Mouse (Mus musculus) limb, embryonic 12.5 days (tissue): ENCODE data around the gene Ace3. TPM values are rescaled to one million over a fixed set of nuclear protein-coding genes. Genes with fewer than 3 reads are reported as not detected.

Source experiments
- ATAC-seq: fragments of 200-750 bp; cut with Nextera tagmentation; 2 replicates; pipeline ENCODE4 v1.8.0; 2017; ENCODE audit warnings: low read depth, moderate TSS enrichment; ENCODE audit not compliant: insufficient number of reproducible peaks, insufficient read depth, low FRiP score, low TSS enrichment
- H3K27ac ChIP-seq: fragments of 300-500 bp; sonication (generic); 2 replicates; pipeline ENCODE4 v1.5.1; 2016; ENCODE audit warnings: mild to moderate bottlenecking, moderate library complexity
- H3K27me3 ChIP-seq: fragments of 300-500 bp; sonication (generic); 2 replicates; pipeline ENCODE4 v1.6.1; 2016; ENCODE audit warnings: mild to moderate bottlenecking, moderate library complexity
- H3K36me3 ChIP-seq: fragments of 300-500 bp; sonication (generic); 2 replicates; pipeline ENCODE4 v1.6.1; 2016; ENCODE audit warnings: mild to moderate bottlenecking, moderate library complexity
- H3K4me1 ChIP-seq: fragments of 300-500 bp; sonication (generic); replicated peaks from 2 replicates; pipeline ENCODE4 v1.6.1; 2016
- H3K4me2 ChIP-seq: fragments of 300-500 bp; sonication (generic); 2 replicates; pipeline ENCODE4 v1.6.1; 2016; ENCODE audit warnings: mild to moderate bottlenecking, moderate library complexity
- H3K4me3 ChIP-seq: fragments of 300-500 bp; sonication (generic); replicated peaks from 2 replicates; pipeline ENCODE4 v1.5.1; 2016; ENCODE audit warnings: mild to moderate bottlenecking
- H3K9ac ChIP-seq: fragments of 300-500 bp; sonication (generic); replicated peaks from 2 replicates; pipeline ENCODE4 v1.6.1; 2016; ENCODE audit warnings: mild to moderate bottlenecking, moderate library complexity
- H3K9me3 ChIP-seq: fragments of 300-500 bp; sonication (generic); 2 replicates; pipeline ENCODE4 v1.6.1; 2016; ENCODE audit warnings: mild to moderate bottlenecking, moderate library complexity
- WGBS: fragments of 180-500 bp; shearing (Covaris S2); methylation state at CpG from one replicate; pipeline ENCODE4 v1.1.7; 2016; 5-methylcytosine and 5-hydroxymethylcytosine counted together
- polyA plus RNA-seq: library from polyadenylated mRNA; unstranded; fragments of >200 nt; fragmentation: Nextera tagmentation; extraction: Ambion mirVana; gene quantifications from 2 replicates; pipeline ENCODE4 v1.2.1, GENCODE M21; 2016

Ace3 gene
- polyA plus RNA-seq = not detected in 2 replicates

DNA sequence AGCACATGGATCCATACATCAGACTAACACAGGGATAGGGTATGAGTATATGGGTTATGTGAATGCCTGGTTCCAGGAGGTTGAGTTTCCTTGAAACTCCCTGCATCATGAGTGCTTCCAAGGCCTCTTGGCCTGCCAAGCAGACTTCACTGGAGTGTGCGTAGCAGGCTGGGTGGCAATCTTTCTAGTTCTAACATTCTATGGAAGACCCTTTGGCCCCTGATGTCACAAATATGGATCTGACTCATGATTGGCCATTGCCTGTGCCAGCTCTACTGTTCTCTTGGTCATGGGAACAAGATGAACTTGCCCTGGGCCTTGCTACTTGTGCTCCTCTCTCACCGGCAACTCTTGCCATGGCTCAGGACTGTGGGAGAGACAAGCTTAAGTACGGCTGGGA, at the start of gene Ace3:
TSS of gene Ace3 (plus strand) at position 301 of the 400 bp plus-strand sequence.
- no peak within 1 kb of the TSS for H3K4me3 ChIP-seq
- no peak within 1 kb of the TSS for H3K9ac ChIP-seq
- H3K4me1 ChIP-seq = no peaks in the 10 kb centered on the region
- no peak within 1 kb of the TSS for H3K27ac ChIP-seq
- H3K27me3 ChIP-seq = no peaks in the 10 kb centered on the region
- no peaks in the 10 kb centered on the region for H3K9me3 ChIP-seq
- 99% methylated on average over 3 of the region's 3 CpGs for WGBS
- no peak for ATAC-seq
- H3K36me3 ChIP-seq = no peaks in the 10 kb centered on the region
- H3K4me2 ChIP-seq = no peak within 1 kb of the TSS

DNA sequence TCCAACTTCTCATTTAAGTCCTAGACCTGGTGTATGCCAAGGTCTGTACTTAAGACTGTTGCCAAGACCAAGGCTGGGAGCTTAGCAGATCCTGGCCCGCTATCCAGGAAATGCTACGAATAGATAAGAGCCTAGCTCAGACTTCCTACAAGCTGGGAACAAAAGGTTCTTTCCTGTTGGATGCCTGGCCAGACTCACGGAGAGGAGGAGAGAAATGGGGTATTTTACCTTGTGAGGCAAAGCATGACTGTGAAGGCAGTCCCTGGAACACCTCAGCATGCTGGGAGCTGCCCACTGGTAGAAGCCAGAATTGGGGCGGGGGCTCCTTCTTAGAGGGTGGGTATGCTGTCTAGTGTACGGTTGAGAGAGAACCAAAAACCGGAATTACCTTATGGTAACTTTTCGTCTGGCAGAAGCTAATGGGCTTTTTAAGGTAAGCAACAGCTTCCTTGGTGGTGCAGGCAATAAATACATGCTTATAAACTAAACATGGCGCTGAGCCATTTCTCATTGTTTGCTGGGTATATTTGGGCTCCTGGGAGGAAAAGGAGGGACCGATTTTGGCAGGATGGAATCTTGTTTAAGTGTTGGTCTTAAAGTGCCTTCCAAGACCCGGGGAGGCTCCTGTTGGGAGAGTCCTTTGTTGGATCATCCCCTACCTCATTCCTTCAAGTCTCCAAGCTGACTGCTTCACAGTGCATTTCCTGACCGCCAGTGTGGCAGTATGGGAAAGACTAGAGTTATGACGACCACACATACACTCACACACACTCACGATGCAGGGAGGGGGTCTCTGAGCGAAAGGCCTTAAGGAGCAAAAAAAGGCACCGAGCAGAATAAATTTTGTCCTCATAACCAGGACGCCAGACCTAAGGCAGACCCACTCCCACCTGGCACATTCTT, 49.5 kb upstream of the Ace3 start:
- Histone ChIP-seq H3K9ac (no peak overlapping the region), H3K4me2 (peak overlapping the region; percentile 97), H3K27me3 (peaks cover 25% of the 10 kb centered on the region), H3K4me3 (peak overlapping the region; percentile 72), H3K4me1 (peaks cover 24% of the 10 kb centered on the region), H3K27ac (no peak overlapping the region), H3K9me3 (no peaks in the 10 kb centered on the region), H3K36me3 (no peaks in the 10 kb centered on the region)
- 84% methylated on average over 16 of the region's 16 CpGs for WGBS
- ATAC-seq = no peak

DNA sequence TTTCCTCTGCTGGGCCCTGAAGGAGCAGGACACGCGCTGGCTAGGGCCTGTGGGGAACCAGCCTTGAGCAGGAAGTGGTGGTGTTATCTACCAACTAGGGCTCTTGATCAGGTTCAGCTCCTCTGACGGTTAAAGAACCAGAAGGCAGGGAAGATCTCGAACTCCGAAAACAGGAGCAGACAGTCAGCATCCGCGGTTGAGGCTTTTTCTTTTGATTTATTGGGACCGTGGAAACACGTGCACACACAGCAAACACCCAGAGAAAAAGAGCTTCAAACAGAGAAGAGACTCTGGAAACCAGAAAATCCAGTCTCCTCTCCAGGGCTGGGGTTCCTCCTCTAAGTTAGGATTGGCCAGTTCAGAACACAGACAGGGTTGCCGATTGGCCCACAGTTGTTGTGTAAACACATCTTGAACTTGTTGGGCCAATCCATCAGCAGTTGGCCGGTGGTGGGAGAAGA, 47.8 kb upstream of the Ace3 start:
- no peak for ATAC-seq
- H3K4me2 ChIP-seq = no peak overlapping the region
- H3K4me3 ChIP-seq = no peak overlapping the region
- no peaks in the 10 kb centered on the region for H3K36me3 ChIP-seq
- no peak overlapping the region for H3K27ac ChIP-seq
- H3K9ac ChIP-seq = no peak overlapping the region
- WGBS = 40% methylated on average over 11 of the region's 11 CpGs
- H3K9me3 ChIP-seq = no peaks in the 10 kb centered on the region
- peaks cover 25% of the 10 kb centered on the region for H3K27me3 ChIP-seq
- H3K4me1 ChIP-seq = peaks cover 25% of the 10 kb centered on the region

GRCm38 (mm10) chr11:105948255-105948654, 46.2 kb upstream of the Ace3 start:
- Histone ChIP-seq H3K27me3 (peaks cover 16% of the 10 kb centered on the region), H3K4me2 (no peak overlapping the region), H3K36me3 (no peaks in the 10 kb centered on the region), H3K4me1 (peaks cover 22% of the 10 kb centered on the region), H3K9ac (no peak overlapping the region), H3K9me3 (no peaks in the 10 kb centered on the region), H3K4me3 (no peak overlapping the region), H3K27ac (no peak overlapping the region)
- ATAC-seq = no peak
- WGBS = 67% methylated on average over 2 of the region's 2 CpGs

DNA sequence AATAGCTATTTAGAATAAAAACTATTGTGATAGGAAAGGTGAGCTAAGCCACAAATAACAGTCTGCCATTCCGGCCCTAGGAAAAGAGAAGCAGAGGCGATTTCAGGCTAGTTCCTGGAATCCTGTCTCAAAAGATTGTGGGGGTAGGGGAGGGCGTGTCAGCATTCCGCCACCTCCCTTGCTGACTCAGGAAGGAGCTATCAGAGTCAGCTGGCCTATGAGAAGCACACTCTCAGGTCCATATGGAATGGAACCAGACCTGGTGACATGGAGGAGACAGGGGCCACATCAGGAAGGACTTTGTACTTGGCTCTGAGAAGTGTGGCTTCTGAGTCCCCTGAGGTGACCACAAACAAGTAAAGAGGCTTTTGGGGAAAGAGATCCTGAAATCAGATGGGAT, 44.0 kb upstream of the Ace3 start:
- no peaks in the 10 kb centered on the region for H3K36me3 ChIP-seq
- no peak overlapping the region for H3K4me2 ChIP-seq
- H3K27ac ChIP-seq = no peak overlapping the region
- H3K4me3 ChIP-seq = no peak overlapping the region
- no peaks in the 10 kb centered on the region for H3K27me3 ChIP-seq
- no peak overlapping the region for H3K9ac ChIP-seq
- WGBS = 67% methylated on average over 4 of the region's 4 CpGs
- no peak for ATAC-seq
- H3K9me3 ChIP-seq = no peaks in the 10 kb centered on the region
- H3K4me1 ChIP-seq = peaks cover 9% of the 10 kb centered on the region

- H3K27me3 ChIP-seq = no peaks in the 10 kb centered on the region
- ATAC-seq = no peak; the same call in 1 of the 2 replicates
- no peaks in the 10 kb centered on the region for H3K9me3 ChIP-seq
- peak overlapping the region; percentile 40; the same call in 1 of the 2 replicates for H3K9ac ChIP-seq
- no peaks in the 10 kb centered on the region for H3K36me3 ChIP-seq
- WGBS = 25% methylated on average over 3 of the region's 3 CpGs
- peaks cover 9% of the 10 kb centered on the region for H3K4me1 ChIP-seq
- H3K27ac ChIP-seq = no peak overlapping the region
- H3K4me3 ChIP-seq = no peak overlapping the region
- no peak overlapping the region for H3K4me2 ChIP-seq
These were observed 42.9 kb upstream of the Ace3 start for GRCm38 (mm10) chr11:105951601-105952044.

DNA sequence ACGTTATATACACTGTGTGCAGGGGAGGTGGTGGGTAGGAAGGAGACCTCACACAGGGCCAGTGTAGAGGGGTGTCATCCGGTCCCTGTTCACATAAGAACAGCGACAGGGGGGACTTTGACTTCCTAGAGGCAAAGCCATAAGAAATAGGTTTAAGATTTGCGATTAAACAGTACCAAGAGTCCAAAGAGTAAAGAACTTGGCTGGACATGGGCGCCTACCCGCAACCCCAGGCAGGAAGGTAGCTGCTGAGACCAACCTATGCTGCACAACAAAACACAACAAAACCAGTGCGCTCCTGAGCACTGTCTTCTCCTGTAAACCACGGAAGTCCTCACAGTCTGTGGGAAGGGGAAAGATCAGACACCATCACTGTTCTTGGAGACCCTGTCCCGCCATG, 42.4 kb upstream of the Ace3 start:
- H3K4me3 ChIP-seq = no peak overlapping the region
- H3K36me3 ChIP-seq = no peaks in the 10 kb centered on the region
- peaks cover 9% of the 10 kb centered on the region for H3K4me1 ChIP-seq
- WGBS = 87% methylated on average over 9 of the region's 9 CpGs
- H3K4me2 ChIP-seq = no peak overlapping the region
- no peak for ATAC-seq
- H3K27me3 ChIP-seq = no peaks in the 10 kb centered on the region
- H3K9ac ChIP-seq = no peak overlapping the region
- no peaks in the 10 kb centered on the region for H3K9me3 ChIP-seq
- H3K27ac ChIP-seq = no peak overlapping the region

GRCm38 (mm10) chr11:105952911-105953386, 41.5 kb upstream of the Ace3 start, which contains the start of gene Cyb561:
Gene Cyb561 (minus strand): TSS chr11:105953336.
- ATAC-seq = no peak
- Histone ChIP-seq H3K36me3 (no peaks in the 10 kb centered on the region), H3K9me3 (no peaks in the 10 kb centered on the region), H3K27me3 (no peaks in the 10 kb centered on the region), H3K4me2 (no peak within 1 kb of the TSS), H3K9ac (no peak within 1 kb of the TSS), H3K4me1 (peaks cover 9% of the 10 kb centered on the region), H3K4me3 (no peak within 1 kb of the TSS), H3K27ac (no peak within 1 kb of the TSS)
- WGBS = 73% methylated on average over 12 of the region's 12 CpGs

GRCm38 (mm10) chr11:105953402-105953801, 41.1 kb upstream of the Ace3 start:
- H3K4me3 ChIP-seq = no peak overlapping the region
- ATAC-seq = no peak
- no peak overlapping the region for H3K27ac ChIP-seq
- whole genome bisulfite sequencing = 71% methylated on average over 6 of the region's 6 CpGs
- peaks cover 9% of the 10 kb centered on the region for H3K4me1 ChIP-seq
- no peaks in the 10 kb centered on the region for H3K9me3 ChIP-seq
- no peaks in the 10 kb centered on the region for H3K36me3 ChIP-seq
- H3K27me3 ChIP-seq = no peaks in the 10 kb centered on the region
- no peak overlapping the region for H3K4me2 ChIP-seq
- no peak overlapping the region for H3K9ac ChIP-seq

- no peak overlapping the region for H3K4me3 ChIP-seq
- 89% methylated on average over 28 of the region's 28 CpGs for WGBS
- ATAC-seq = no peak
These were observed 38.6 kb upstream of the Ace3 start for GRCm38 (mm10) chr11:105955815-105956430.

GRCm38 (mm10) chr11:105957501-105957900, 37.0 kb upstream of the Ace3 start:
- Histone ChIP-seq H3K36me3 (no peaks in the 10 kb centered on the region), H3K4me3 (no peak overlapping the region), H3K9ac (no peak overlapping the region), H3K27me3 (no peaks in the 10 kb centered on the region), H3K4me2 (no peak overlapping the region), H3K27ac (no peak overlapping the region), H3K9me3 (no peaks in the 10 kb centered on the region), H3K4me1 (no peaks in the 10 kb centered on the region)
- no peak for ATAC-seq
- 69% methylated on average over 6 of the region's 6 CpGs for whole genome bisulfite sequencing

More at GRCm38 (mm10) chr11:105955815-105956430, 38.6 kb upstream of the Ace3 start:
- Histone ChIP-seq H3K9me3 (no peaks in the 10 kb centered on the region), H3K27me3 (no peaks in the 10 kb centered on the region), H3K36me3 (no peaks in the 10 kb centered on the region), H3K4me2 (no peak overlapping the region), H3K4me1 (peaks cover 9% of the 10 kb centered on the region), H3K27ac (no peak overlapping the region), H3K9ac (no peak overlapping the region)
